Mouse (Mus musculus) central nervous system, embryonic 11.5 days (tissue): Measurements from ENCODE around the gene Nsrp1. TPM values are rescaled to one million over a fixed set of nuclear protein-coding genes. Genes with fewer than 3 reads are reported as not detected.

ENCODE experiments used
- polyA plus RNA-seq: library from polyadenylated mRNA; depleted of rRNA; stranded (reverse); fragments of >200 nt; gene quantifications from 2 replicates; pipeline ENCODE4 v1.2.3, GENCODE M21; 2012; rRNA removed

Nsrp1 gene
- 18.2 and 27.2 TPM in 2 replicates for polyA plus RNA-seq

DNA sequence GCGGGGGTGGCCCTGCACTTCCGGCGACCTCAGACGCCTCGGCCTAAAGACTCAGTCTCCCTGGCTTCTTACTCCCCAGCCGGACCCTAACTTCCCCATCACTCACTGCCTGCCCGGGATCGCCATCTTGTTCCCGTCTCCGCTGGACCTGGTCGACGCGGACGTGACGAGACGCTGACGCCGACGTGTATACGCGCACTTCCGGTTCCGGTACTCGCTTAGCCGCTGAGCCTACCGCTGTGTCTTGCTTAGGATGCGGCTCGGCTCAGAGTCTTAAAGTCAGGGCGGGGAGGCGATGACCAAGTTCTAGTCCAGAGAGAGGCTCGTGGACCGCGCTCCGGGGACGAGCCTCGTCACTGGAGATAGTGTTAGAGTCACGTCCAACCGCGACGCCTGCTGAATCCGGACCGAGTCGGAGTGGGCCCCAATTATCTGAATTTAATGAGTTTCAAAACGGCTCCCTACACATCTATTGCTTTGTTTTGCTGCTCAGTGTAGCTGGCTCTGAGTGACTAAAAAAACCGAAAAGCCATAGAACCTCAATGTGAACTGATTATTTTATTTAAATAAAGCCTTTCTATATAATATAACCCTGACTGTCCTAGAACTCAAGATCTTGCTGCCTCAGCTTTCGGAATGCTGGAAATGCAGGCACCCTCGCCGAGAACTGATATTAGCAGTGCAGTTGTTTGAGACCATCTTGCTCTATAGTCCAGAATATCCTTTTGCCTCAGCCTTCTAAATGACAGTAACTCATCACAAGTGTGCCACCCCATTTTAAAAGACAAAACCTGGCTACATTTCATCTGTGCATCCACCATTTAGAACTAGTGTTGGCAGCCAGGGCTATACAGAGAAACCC lies at the start of gene Nsrp1:
Gene Nsrp1 (minus strand): TSS at position 163 of the 862 bp plus-strand sequence.

DNA sequence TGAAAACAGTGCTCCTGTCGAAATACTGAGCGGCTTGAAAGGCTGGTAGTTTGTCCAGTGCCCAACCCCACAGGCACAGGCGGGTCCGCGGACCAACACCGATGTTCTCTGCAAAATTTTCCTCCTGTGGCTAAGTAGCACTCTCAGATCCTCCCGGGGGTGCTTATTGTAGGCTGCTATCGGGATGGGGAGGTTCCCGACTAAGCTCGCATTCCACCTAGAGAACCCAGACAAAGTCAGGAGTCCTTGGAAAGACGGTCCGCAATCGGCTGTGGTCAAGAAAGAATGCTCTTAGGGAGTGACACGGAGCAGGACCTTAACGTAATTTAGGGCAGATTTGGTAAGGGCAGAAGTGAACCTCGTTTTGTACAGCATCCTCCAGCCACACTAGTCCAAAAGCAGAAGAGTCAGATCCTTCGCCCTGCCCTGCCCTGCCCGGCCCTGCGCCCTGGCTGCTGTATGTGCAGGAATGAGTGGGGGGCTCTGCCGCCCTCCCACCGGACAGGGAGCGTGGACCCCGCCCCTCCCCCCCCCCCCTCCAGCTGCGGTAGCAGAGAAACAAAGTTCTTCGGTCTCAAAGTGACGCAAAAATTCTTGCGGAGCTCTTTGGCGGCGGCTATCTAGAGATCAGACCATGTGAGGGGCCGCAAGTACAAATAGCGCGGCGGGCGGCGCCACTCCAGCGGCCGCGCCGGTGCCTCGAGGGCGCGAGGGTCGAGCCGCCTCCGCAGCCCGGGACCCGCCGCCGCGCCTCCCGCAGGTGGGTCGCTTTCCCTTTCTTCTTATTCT lies 80.1 kb downstream of the Nsrp1 start, which contains the start of gene Slc6a4:
Gene Slc6a4 (plus strand): TSS at position 688 of the 789 bp plus-strand sequence.

Other genes starting within 250 kb of the Nsrp1 start
- 15.3 and 24.6 TPM in 2 replicates for gene Cpd, start 231.4 kb downstream of the Nsrp1 start, polyA plus RNA-seq
- gene Tmigd1, start 176.3 kb downstream of the Nsrp1 start, polyA plus RNA-seq = 0.05 and 0.07 TPM in 2 replicates
- gene Blmh, start 153.6 kb downstream of the Nsrp1 start, polyA plus RNA-seq = 90.6 and 97.4 TPM in 2 replicates
- gene Slc6a4, start 79.8 kb downstream of the Nsrp1 start, polyA plus RNA-seq = 1.00 and 1.5 TPM in 2 replicates
- 0.83 and 1.0 TPM in 2 replicates for gene Efcab5, start 110.5 kb upstream of the Nsrp1 start, polyA plus RNA-seq
- gene Ssh2, start 137.9 kb upstream of the Nsrp1 start, polyA plus RNA-seq = 9.8 and 11.5 TPM in 2 replicates